Mouse (Mus musculus): ENCODE measurements at regions not wholly inside any gene's neighbourhood (a gene's known extent, or its start where the extent isn't known, plus 50 kb on each side); places are given as distances from the start of the nearest gene placed in this dataset.
A peak's percentile ranks its signal among the peaks of the same experiment; 100 is the strongest.
"Not testable (repeated sequence)": the region's sequence is repeated elsewhere in the genome, so short reads cannot be mapped to it uniquely, and the experiment has no call there.

- Histone ChIP-seq H3K27me3 (ENCODE audit: control insufficient read depth, insufficient read depth, low read length) (no peaks in the 10 kb centered on the region), H3K27ac (replicated peaks; ENCODE audit: low read depth, low read length) (no peak overlapping the region), H3K36me3 (replicated peaks; ENCODE audit: control insufficient read depth, insufficient read depth, low read depth, low read length) (no peaks in the 10 kb centered on the region), H3K4me3 (ENCODE audit: low read depth, low read length) (no peak overlapping the region), H3K4me2 (ENCODE audit: low read depth, low read length) (no peak overlapping the region), H3K9ac (replicated peaks; ENCODE audit: low read length) (no peak overlapping the region), H3K9me3 (replicated peaks; ENCODE audit: control insufficient read depth, low read length) (no peaks in the 10 kb centered on the region), H3K4me1 (ENCODE audit: control insufficient read depth, insufficient read depth, low read length) (no peaks in the 10 kb centered on the region)
- no peak for ATAC-seq (replicated peaks; ENCODE audit: insufficient number of reproducible peaks, low FRiP score, low TSS enrichment, low read depth)
- no peak for DNase-seq (ENCODE audit: low spot score)
- WGBS, result 86% methylated on average over 14 of the region's 14 CpGs
Measured at GRCm38 (mm10) chr13:111309848-111310692, 55.3 kb downstream of the Actbl2 start.

DNA sequence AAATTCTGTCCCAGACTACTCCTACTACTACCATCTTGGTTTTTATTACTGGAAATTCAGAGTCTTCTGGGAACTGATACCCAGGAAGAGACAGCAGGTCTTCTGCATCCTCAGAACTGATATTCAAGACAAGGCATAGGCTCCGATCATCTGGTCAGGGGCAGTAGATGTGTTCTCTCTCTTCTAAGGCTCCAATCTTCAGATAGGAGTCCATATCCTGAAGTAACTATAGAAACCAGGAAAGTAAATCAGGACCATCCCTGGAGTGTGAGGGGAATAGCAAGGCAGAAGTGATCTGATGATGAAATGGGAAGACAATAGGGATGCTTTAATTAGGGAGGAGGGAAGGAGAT lies 55.9 kb downstream of the Actbl2 start:
- WGBS, result 96% methylated on average over 1 of the region's 1 CpGs
- H3K4me3 ChIP-seq (ENCODE audit: low read depth, low read length), result no peak overlapping the region
- no peak for DNase-seq (ENCODE audit: low spot score)
- H3K36me3 ChIP-seq (replicated peaks; ENCODE audit: control insufficient read depth, insufficient read depth, low read depth, low read length), result no peaks in the 10 kb centered on the region
- no peak overlapping the region for H3K9ac ChIP-seq (replicated peaks; ENCODE audit: low read length)
- H3K27ac ChIP-seq (replicated peaks; ENCODE audit: low read depth, low read length), result no peak overlapping the region
- no peaks in the 10 kb centered on the region for H3K4me1 ChIP-seq (ENCODE audit: control insufficient read depth, insufficient read depth, low read length)
- H3K9me3 ChIP-seq (replicated peaks; ENCODE audit: control insufficient read depth, low read length), result no peaks in the 10 kb centered on the region
- H3K4me2 ChIP-seq (ENCODE audit: low read depth, low read length), result no peak overlapping the region
- no peaks in the 10 kb centered on the region for H3K27me3 ChIP-seq (ENCODE audit: control insufficient read depth, insufficient read depth, low read length)
- no peak for ATAC-seq (replicated peaks; ENCODE audit: insufficient number of reproducible peaks, low FRiP score, low TSS enrichment, low read depth)

- H3K4me1 ChIP-seq (ENCODE audit: control insufficient read depth, insufficient read depth, low read length); H3K36me3 ChIP-seq (replicated peaks; ENCODE audit: control insufficient read depth, insufficient read depth, low read depth, low read length); DNase-seq (ENCODE audit: low spot score); H3K9ac ChIP-seq (replicated peaks; ENCODE audit: low read length); H3K4me3 ChIP-seq (ENCODE audit: low read depth, low read length); H3K27me3 ChIP-seq (ENCODE audit: control insufficient read depth, insufficient read depth, low read length); H3K4me2 ChIP-seq (ENCODE audit: low read depth, low read length); H3K9me3 ChIP-seq (replicated peaks; ENCODE audit: control insufficient read depth, low read length); ATAC-seq (replicated peaks; ENCODE audit: insufficient number of reproducible peaks, low FRiP score, low TSS enrichment, low read depth); H3K27ac ChIP-seq (replicated peaks; ENCODE audit: low read depth, low read length): not testable (repeated sequence)
- 84% methylated on average over 3 of the region's 3 CpGs for WGBS
Measured at GRCm38 (mm10) chr13:111313506-111313905, 58.7 kb downstream of the Actbl2 start.

GRCm38 (mm10) chr13:111317876-111318275 lies 63.1 kb downstream of the Actbl2 start:
- not testable (repeated sequence) for ATAC-seq (replicated peaks; ENCODE audit: insufficient number of reproducible peaks, low FRiP score, low TSS enrichment, low read depth); H3K27ac ChIP-seq (replicated peaks; ENCODE audit: low read depth, low read length); H3K27me3 ChIP-seq (ENCODE audit: control insufficient read depth, insufficient read depth, low read length); DNase-seq (ENCODE audit: low spot score); H3K36me3 ChIP-seq (replicated peaks; ENCODE audit: control insufficient read depth, insufficient read depth, low read depth, low read length); H3K9me3 ChIP-seq (replicated peaks; ENCODE audit: control insufficient read depth, low read length); H3K9ac ChIP-seq (replicated peaks; ENCODE audit: low read length); H3K4me3 ChIP-seq (ENCODE audit: low read depth, low read length); H3K4me2 ChIP-seq (ENCODE audit: low read depth, low read length); H3K4me1 ChIP-seq (ENCODE audit: control insufficient read depth, insufficient read depth, low read length)
- 84% methylated on average over 2 of the region's 2 CpGs for WGBS

DNA sequence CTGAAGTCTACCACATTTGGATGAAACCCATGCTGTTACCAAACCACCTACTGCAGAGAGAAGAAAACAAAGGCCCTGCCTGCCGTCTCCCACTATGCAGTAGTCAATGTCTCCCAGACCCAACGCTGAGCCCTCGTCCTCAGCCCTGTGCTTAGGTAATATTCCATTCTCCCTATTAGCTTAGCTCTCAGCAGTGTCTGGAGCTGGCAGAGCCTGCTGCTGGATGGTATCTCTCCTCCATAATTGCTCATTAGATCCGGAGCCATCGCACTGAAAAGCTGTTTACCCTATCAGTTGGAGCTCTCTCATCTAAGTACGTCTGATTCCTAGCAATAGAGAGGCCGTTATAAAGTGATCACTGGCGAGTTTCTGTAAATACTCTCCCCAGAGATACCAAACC lies 68.4 kb downstream of the Actbl2 start:
- ATAC-seq (replicated peaks; ENCODE audit: insufficient number of reproducible peaks, low FRiP score, low TSS enrichment, low read depth) (no peak), DNase-seq (ENCODE audit: low spot score) (no peak)
- Histone ChIP-seq H3K27ac (replicated peaks; ENCODE audit: low read depth, low read length) (no peak overlapping the region), H3K4me1 (ENCODE audit: control insufficient read depth, insufficient read depth, low read length) (no peaks in the 10 kb centered on the region), H3K9ac (replicated peaks; ENCODE audit: low read length) (no peak overlapping the region), H3K36me3 (replicated peaks; ENCODE audit: control insufficient read depth, insufficient read depth, low read depth, low read length) (no peaks in the 10 kb centered on the region), H3K27me3 (ENCODE audit: control insufficient read depth, insufficient read depth, low read length) (no peaks in the 10 kb centered on the region), H3K4me2 (ENCODE audit: low read depth, low read length) (no peak overlapping the region), H3K4me3 (ENCODE audit: low read depth, low read length) (no peak overlapping the region), H3K9me3 (replicated peaks; ENCODE audit: control insufficient read depth, low read length) (no peaks in the 10 kb centered on the region)
- 70% methylated on average over 8 of the region's 8 CpGs for WGBS

- WGBS, result 72% methylated on average over 16 of the region's 16 CpGs
- DNase-seq (ENCODE audit: low spot score) (peak; percentile 49), ATAC-seq (replicated peaks; ENCODE audit: insufficient number of reproducible peaks, low FRiP score, low TSS enrichment, low read depth) (no peak)
- Histone ChIP-seq H3K27ac (replicated peaks; ENCODE audit: low read depth, low read length) (no peak overlapping the region), H3K4me2 (ENCODE audit: low read depth, low read length) (no peak overlapping the region), H3K27me3 (ENCODE audit: control insufficient read depth, insufficient read depth, low read length) (no peaks in the 10 kb centered on the region), H3K9ac (replicated peaks; ENCODE audit: low read length) (no peak overlapping the region), H3K4me1 (ENCODE audit: control insufficient read depth, insufficient read depth, low read length) (no peaks in the 10 kb centered on the region), H3K4me3 (ENCODE audit: low read depth, low read length) (no peak overlapping the region), H3K36me3 (replicated peaks; ENCODE audit: control insufficient read depth, insufficient read depth, low read depth, low read length) (no peaks in the 10 kb centered on the region), H3K9me3 (replicated peaks; ENCODE audit: control insufficient read depth, low read length) (no peaks in the 10 kb centered on the region)
Measured at GRCm38 (mm10) chr13:111326096-111326665, 71.4 kb downstream of the Actbl2 start.

DNA sequence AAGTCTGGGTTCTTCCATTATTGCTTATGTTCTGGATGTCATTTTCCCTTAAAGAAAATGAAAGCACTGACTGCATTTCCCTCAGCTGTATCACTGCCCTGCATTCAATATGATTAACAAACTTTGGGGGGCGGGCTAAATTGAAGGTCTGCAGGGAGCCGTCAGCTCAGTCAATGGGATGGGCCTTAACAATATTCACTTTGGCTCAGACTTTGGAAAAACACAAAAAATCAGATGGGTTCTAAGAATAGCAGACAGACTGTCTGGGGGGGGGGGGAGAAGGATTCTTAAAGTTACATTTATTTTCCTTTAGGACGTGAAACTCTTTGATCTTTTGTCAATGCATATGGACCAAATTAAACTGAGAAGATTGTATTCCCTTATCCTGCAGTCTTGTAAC lies 78.2 kb downstream of the Actbl2 start:
- no peak for ATAC-seq (replicated peaks; ENCODE audit: insufficient number of reproducible peaks, low FRiP score, low TSS enrichment, low read depth)

DNA sequence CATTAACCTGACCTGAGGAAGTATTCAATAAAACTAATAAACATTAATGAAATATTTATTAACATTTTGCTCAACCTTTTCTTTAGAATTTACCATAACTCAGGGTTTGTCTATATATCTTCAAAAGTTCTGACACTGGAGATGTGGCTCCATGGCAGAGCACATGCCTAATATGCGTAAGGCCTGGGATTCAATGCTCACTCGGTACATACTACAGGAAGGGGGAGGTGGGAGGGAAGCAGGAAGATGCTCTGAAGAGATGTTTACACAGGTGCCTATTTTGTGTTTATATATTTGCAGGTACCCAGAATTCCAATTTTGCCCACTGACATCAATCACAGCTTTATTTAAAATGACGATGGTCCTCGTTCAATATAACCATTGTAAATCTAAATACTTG lies 79.0 kb downstream of the Actbl2 start:
- no peak overlapping the region for H3K9ac ChIP-seq (replicated peaks; ENCODE audit: low read length)
- H3K27me3 ChIP-seq (ENCODE audit: control insufficient read depth, insufficient read depth, low read length), result no peaks in the 10 kb centered on the region
- H3K9me3 ChIP-seq (replicated peaks; ENCODE audit: control insufficient read depth, low read length), result no peaks in the 10 kb centered on the region
- no peaks in the 10 kb centered on the region for H3K36me3 ChIP-seq (replicated peaks; ENCODE audit: control insufficient read depth, insufficient read depth, low read depth, low read length)
- H3K4me3 ChIP-seq (ENCODE audit: low read depth, low read length), result no peak overlapping the region
- 87% methylated on average over 4 of the region's 4 CpGs for WGBS
- H3K27ac ChIP-seq (replicated peaks; ENCODE audit: low read depth, low read length), result no peak overlapping the region
- no peak for ATAC-seq (replicated peaks; ENCODE audit: insufficient number of reproducible peaks, low FRiP score, low TSS enrichment, low read depth)
- no peak overlapping the region for H3K4me2 ChIP-seq (ENCODE audit: low read depth, low read length)
- DNase-seq (ENCODE audit: low spot score), result no peak
- H3K4me1 ChIP-seq (ENCODE audit: control insufficient read depth, insufficient read depth, low read length), result no peaks in the 10 kb centered on the region

More for the DNA sequence above, 78.2 kb downstream of the Actbl2 start:
- no peaks in the 10 kb centered on the region for H3K4me1 ChIP-seq (ENCODE audit: control insufficient read depth, insufficient read depth, low read length)
- H3K27ac ChIP-seq (replicated peaks; ENCODE audit: low read depth, low read length), result no peak overlapping the region
- no peak overlapping the region for H3K4me3 ChIP-seq (ENCODE audit: low read depth, low read length)
- no peaks in the 10 kb centered on the region for H3K27me3 ChIP-seq (ENCODE audit: control insufficient read depth, insufficient read depth, low read length)
- DNase-seq (ENCODE audit: low spot score), result no peak
- 52% methylated on average over 3 of the region's 3 CpGs for WGBS
- H3K4me2 ChIP-seq (ENCODE audit: low read depth, low read length), result no peak overlapping the region
- H3K36me3 ChIP-seq (replicated peaks; ENCODE audit: control insufficient read depth, insufficient read depth, low read depth, low read length), result no peaks in the 10 kb centered on the region
- no peak overlapping the region for H3K9ac ChIP-seq (replicated peaks; ENCODE audit: low read length)
- no peaks in the 10 kb centered on the region for H3K9me3 ChIP-seq (replicated peaks; ENCODE audit: control insufficient read depth, low read length)

Measured in embryonic facial prominence, embryonic 11.5 days (tissue).